Mouse (Mus musculus) embryonic facial prominence, embryonic 15.5 days (tissue): ENCODE results near the gene Abca3. TPM values are rescaled to one million over a fixed set of nuclear protein-coding genes. Genes with fewer than 3 reads are reported as not detected.

Source experiments
- microRNA-seq: library from miRNA; unstranded; fragments of <30 nt; microRNA quantifications from one replicate; pipeline ENCODE4, GENCODE M21; 2016; ENCODE audit warnings: borderline number of aligned reads
- polyA plus RNA-seq: library from polyadenylated mRNA; unstranded; fragments of >200 nt; fragmentation: Nextera tagmentation; extraction: Ambion mirVana; gene quantifications from 2 replicates; pipeline ENCODE4 v1.2.1, GENCODE M21; 2015

Abca3 gene
- polyA plus RNA-seq, 1 experiment from 2014 or later: 8.3 TPM

Small RNA genes within 50 kb of the gene (microRNA-seq; reads per million reads assigned to microRNA genes)
- gene Gm24427: not detected

Other genes with a start within 250 kb of the Abca3 start
- 39.2 and 40.1 TPM in 2 replicates for gene Pdpk1, start 201.0 kb upstream of the Abca3 start, polyA plus RNA-seq
- gene Amdhd2, start 188.2 kb upstream of the Abca3 start, polyA plus RNA-seq: 35.3 and 37.5 TPM in 2 replicates
- gene Atp6v0c, start 182.2 kb upstream of the Abca3 start, polyA plus RNA-seq: 539 and 547 TPM in 2 replicates
- 5.5 and 8.6 TPM in 2 replicates for gene Tbc1d24, start 146.4 kb upstream of the Abca3 start, polyA plus RNA-seq
- gene Ntn3, start 142.4 kb upstream of the Abca3 start, polyA plus RNA-seq: 10.5 and 11.0 TPM in 2 replicates
- 11.6 and 13.0 TPM in 2 replicates for gene Tedc2, start 131.1 kb upstream of the Abca3 start, polyA plus RNA-seq
- gene Ccnf, start 100.5 kb upstream of the Abca3 start, polyA plus RNA-seq: 42.7 and 47.2 TPM in 2 replicates
- gene Abca17, start 882 bp upstream of the Abca3 start, polyA plus RNA-seq: not detected in 2 replicates
- gene Rnps1, start 62.6 kb downstream of the Abca3 start, polyA plus RNA-seq: 253 and 275 TPM in 2 replicates
- gene Eci1, start 74.7 kb downstream of the Abca3 start, polyA plus RNA-seq: 70.0 and 71.2 TPM in 2 replicates
- gene Dnase1l2, start 91.2 kb downstream of the Abca3 start, polyA plus RNA-seq: 13.0 and 17.2 TPM in 2 replicates
- 37.0 and 39.8 TPM in 2 replicates for gene E4f1, start 118.4 kb downstream of the Abca3 start, polyA plus RNA-seq
- gene Pgp, start 118.4 kb downstream of the Abca3 start, polyA plus RNA-seq: 48.9 and 50.6 TPM in 2 replicates
- 0.43 and 0.44 TPM in 2 replicates for gene Bricd5, start 121.9 kb downstream of the Abca3 start, polyA plus RNA-seq
- 27.2 and 28.8 TPM in 2 replicates for gene Mlst8, start 127.1 kb downstream of the Abca3 start, polyA plus RNA-seq
- gene Caskin1, start 136.7 kb downstream of the Abca3 start, polyA plus RNA-seq: 2.5 and 4.0 TPM in 2 replicates
- gene Traf7, start 176.0 kb downstream of the Abca3 start, polyA plus RNA-seq: 92.8 and 95.7 TPM in 2 replicates
- 3.7 and 4.3 TPM in 2 replicates for gene Rab26, start 182.3 kb downstream of the Abca3 start, polyA plus RNA-seq
- 32.6 and 36.7 TPM in 2 replicates for gene Pkd1, start 197.9 kb downstream of the Abca3 start, polyA plus RNA-seq